Mouse (Mus musculus) heart, postnatal 14 days (tissue): Measurements from ENCODE around the gene Spata9. TPM values are rescaled to one million over a fixed set of nuclear protein-coding genes. Genes with fewer than 3 reads are reported as not detected.
"Not testable (repeated sequence)": the region's sequence is repeated elsewhere in the genome, so short reads cannot be mapped to it uniquely, and the experiment has no call there.

Experiments used
- DNase-seq, 2 experiments: peaks; one replicate each; pipeline ENCODE4 v3.0.0; 2021 to 2022
- intact Hi-C: fragments of 180-260 bp; cut with DNase I; formaldehyde crosslinking; loops from one replicate; pipeline ENCODE4 v1.15.1; 2025
- long read RNA-seq, 2 experiments: library from polyadenylated mRNA; stranded (forward); transcript quantifications; one replicate each; pipeline ENCODE4 v2.0.0; 2021
- total RNA-seq, 2 experiments: library from RNA; stranded (reverse); gene quantifications; 2 replicates each; pipeline ENCODE4 v1.2.3; 2021

Gene Spata9
- total RNA-seq = not detected
- long read RNA-seq, experiment 1 = 0 reads
- long read RNA-seq, experiment 2 = 0 reads

- intact Hi-C loops = no loop called here
- DNase-seq = no peak
These were observed at the start of gene Spata9 for GRCm38 (mm10) chr13:75966850-75967249. Gene Spata9, plus strand, starts transcription at chr13:75967150.

- intact Hi-C loops = no loop called here
These were observed 39.0 kb upstream of the Spata9 start for GRCm38 (mm10) chr13:75927951-75928350.

GRCm38 (mm10) chr13:75929071-75929470 lies 37.9 kb upstream of the Spata9 start:
- DNase-seq, intact Hi-C loops: not testable (repeated sequence)

More at GRCm38 (mm10) chr13:75927951-75928350, 39.0 kb upstream of the Spata9 start:
- no peak for DNase-seq

DNA sequence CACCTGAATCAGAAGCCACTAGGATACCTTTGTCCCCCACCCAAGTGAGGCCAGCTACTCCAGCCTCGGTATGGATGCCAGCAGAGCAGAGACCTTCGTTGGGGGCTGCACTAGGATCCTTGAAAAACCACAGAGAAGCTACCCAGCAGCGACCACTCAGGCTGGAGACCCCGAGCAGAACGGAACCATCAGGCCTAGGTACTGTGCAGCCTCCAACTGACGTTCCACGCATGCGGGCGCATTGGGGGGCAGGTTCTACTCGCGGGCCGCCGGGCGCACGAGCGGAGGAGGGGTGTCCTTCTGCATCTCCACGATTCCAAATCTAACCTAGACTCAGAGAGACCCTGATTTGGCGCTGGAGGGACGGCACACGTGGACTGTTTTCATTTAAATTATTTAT lies 36.9 kb upstream of the Spata9 start:
- intact Hi-C loops = no loop called here

GRCm38 (mm10) chr13:75930660-75931059 lies 36.3 kb upstream of the Spata9 start:
- no peak for DNase-seq
- intact Hi-C loops = no loop called here

More for the DNA sequence above, 36.9 kb upstream of the Spata9 start:
- no peak for DNase-seq

DNA sequence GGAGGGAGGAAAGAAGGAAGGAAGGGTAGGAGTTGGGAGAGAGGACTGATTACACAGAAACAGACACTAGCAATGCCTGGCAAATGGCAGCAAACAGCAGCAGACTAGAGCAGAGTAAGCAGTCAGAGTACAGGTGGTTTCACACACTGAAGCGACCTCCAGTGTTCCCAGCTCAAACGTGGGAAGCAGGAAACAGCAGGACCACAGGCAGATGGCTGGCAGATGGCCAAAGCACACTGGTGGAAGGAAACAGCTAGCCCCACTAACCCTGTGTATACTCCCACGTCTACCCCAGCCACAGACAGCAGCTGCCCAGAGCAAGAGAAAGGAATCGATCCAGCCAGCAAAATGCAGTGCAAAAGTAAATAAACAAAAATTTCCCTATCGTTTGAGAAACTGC lies 35.9 kb upstream of the Spata9 start:
- intact Hi-C loops = no loop called here
- DNase-seq = peak; percentile 66 to 67

DNA sequence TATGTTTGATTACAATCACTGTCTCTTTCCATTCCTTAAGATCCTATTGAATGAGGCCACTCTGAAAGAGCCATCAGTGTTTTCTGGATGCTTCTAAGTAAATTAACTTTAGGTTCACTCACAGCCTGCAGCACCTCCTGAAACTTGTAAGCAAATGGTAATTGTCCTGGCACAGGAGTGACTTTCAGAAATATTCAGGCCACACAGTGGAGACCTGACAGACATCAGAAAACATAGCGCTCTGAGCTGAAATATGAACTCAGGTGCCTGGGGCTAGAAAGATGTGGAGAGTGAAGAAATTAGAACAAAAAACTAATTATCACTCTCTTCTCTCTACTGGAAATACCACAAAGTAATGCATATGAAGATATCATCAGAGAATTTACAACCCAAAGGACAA lies 33.7 kb upstream of the Spata9 start:
- intact Hi-C loops = no loop called here
- DNase-seq = no peak

DNA sequence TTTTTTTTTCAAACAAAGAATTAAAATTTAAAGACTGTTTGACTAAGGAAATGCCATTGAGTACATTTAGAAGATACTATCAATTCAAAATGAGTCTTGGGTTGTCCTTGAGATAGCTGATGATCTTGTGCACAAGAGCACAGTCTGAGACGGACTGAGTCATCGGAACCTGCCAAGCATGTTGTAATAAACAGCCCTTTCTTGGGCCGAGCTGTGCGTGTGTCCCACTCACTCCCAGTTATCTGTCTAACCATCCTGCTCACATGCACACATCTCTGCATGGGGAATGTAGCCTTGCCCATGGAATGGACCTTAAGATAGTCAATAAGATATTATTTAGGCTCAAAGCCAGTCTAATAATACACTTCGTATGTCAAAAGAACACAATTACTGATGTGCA lies 28.1 kb upstream of the Spata9 start:
- DNase-seq = no peak
- intact Hi-C loops = no loop called here

- intact Hi-C loops = loop anchor here (5.0 kb wide), 2 partner anchors 76 to 156 kb away; partner anchors contain the start of genes Arsk, Rfesd and Ttc37
- DNase-seq = no peak
These were observed 26.0 kb upstream of the Spata9 start for GRCm38 (mm10) chr13:75940791-75941517.

- intact Hi-C loops = loop anchor here (5.0 kb wide), 2 partner anchors 76 to 156 kb away; partner anchors contain the start of genes Arsk, Rfesd and Ttc37
- DNase-seq = no peak
These were observed 25.2 kb upstream of the Spata9 start for GRCm38 (mm10) chr13:75941518-75942295.

GRCm38 (mm10) chr13:75942731-75943130 lies 24.2 kb upstream of the Spata9 start:
- peak in 1 of 2 experiments; percentile 6 for DNase-seq
- intact Hi-C loops = loop anchor here (5.0 kb wide), 2 partner anchors 75 to 155 kb away; partner anchors contain the start of genes Arsk, Rfesd and Ttc37

GRCm38 (mm10) chr13:75943189-75944043 lies 23.5 kb upstream of the Spata9 start, which contains the start of gene Rhobtb3:
Gene Rhobtb3, minus strand, starts transcription at chr13:75943925.
- intact Hi-C loops = loop anchor here (5.0 kb wide), 2 partner anchors 74 to 154 kb away; partner anchors contain the start of genes Arsk, Rfesd and Ttc37
- peak; percentile 82 to 86 for DNase-seq

DNA sequence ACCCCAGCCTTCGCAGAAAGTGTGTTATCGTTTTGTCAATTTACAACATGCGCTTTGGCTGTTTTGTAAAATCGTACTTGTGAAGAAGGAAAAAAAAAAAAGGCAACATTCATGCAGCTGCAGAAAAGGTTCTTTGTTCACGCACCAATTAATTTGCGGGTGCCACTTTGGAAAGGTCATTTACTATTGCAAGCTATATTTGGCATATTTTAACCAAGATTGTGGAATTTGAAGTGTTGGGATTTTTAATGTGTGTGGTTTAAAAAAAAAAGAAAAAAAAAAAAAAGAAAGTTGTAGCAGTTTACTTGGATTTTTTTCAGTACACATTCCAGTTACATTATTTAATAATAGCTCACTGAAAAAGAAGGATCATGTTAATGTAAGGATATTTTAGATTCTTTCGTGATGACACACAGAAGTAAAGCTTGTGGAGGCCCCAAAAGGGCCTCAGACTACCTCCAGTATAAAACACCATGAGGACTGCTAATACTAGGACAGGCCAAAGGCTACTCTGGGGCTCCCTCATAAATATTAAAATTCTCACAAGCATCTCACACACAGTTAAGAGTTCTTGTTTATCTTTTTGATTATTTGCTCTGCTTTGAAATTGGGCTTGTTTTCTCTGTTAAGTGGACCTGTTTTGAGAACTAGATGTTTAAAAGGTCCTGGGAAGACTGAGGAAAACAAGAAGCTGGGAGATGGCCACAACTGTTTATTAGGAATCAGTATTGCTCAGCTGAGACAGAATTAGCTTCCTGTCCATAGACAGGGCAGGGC lies 22.7 kb upstream of the Spata9 start:
- intact Hi-C loops = loop anchor here (5.0 kb wide), 2 partner anchors 73 to 153 kb away; partner anchors contain the start of genes Arsk, Rfesd and Ttc37
- no peak for DNase-seq

DNA sequence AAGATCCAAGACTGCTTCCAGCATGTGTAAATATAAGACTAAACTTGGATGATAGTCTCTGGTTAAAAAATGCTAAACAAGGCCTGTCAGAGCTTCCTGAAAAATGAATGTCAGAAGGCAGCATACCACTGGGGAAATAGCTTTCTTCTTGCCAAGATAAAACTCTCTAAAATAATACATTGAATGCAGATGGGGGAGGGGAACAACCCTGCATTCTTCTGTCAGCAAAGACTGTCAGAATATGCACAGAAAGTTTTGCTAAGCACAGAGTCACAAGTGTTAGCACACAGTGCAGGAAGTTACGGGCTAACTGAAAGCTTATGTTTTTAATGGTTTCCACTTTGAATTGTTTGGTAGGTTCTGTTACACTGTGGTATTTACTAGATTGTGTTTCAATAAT lies 16.7 kb upstream of the Spata9 start:
- no peak for DNase-seq
- intact Hi-C loops = no loop called here

DNA sequence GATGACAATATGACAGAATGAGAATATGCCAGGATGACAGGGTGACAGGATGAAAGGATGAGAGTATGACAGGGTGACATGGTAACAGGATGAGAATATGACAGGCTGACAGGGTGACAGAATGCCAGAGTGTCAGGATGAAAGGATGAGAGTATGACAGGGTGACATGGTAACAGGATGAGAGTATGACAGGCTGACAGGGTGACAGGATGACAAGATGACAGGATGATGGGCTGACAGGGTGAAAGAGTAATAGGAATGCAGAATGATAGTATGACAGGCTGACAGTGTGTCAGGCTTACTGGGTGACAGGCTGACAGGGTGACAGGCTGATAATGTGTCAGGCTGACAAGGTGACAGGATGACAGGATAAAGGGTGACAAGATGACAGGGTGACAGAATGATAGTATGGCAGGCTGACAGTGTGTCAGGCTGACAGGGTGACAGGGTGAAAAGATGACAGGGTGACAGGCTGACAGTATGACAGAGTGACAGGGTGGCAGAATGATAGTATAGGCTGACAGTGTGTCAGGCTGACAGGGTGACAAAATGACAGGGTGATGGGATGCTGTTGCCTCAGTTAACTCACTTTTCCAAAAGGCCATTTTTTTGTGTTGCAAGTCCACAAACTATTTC lies 11.5 kb upstream of the Spata9 start:
- intact Hi-C loops = no loop called here
- DNase-seq = no peak

- no peak for DNase-seq
- intact Hi-C loops = no loop called here
These were observed 7.5 kb downstream of the Spata9 start for GRCm38 (mm10) chr13:75974481-75974880.

- DNase-seq = no peak
- intact Hi-C loops = no loop called here
These were observed 8.7 kb downstream of the Spata9 start for GRCm38 (mm10) chr13:75975629-75976028.

GRCm38 (mm10) chr13:75976218-75976617 lies 9.3 kb downstream of the Spata9 start:
- DNase-seq = no peak
- intact Hi-C loops = no loop called here

- intact Hi-C loops = no loop called here
- no peak for DNase-seq
These were observed 9.7 kb downstream of the Spata9 start for GRCm38 (mm10) chr13:75976649-75977048.
